Mouse (Mus musculus) heart, embryonic 15.5 days (tissue): ENCODE results near the gene Cbx2. TPM values are rescaled to one million over a fixed set of nuclear protein-coding genes. Genes with fewer than 3 reads are reported as not detected.

ENCODE experiments used
- ATAC-seq: fragments of 200-750 bp; cut with Nextera tagmentation; replicated peaks from 2 replicates; pipeline ENCODE4 v1.8.0; 2017; ENCODE audit warnings: low read depth, moderate TSS enrichment; ENCODE audit not compliant: insufficient number of reproducible peaks, insufficient read depth, low FRiP score
- H3K27ac ChIP-seq: fragments of 300-500 bp; sonication (generic); 2 replicates; pipeline ENCODE4 v1.5.1; 2015; ENCODE audit warnings: mild to moderate bottlenecking, inconsistent platforms
- H3K27me3 ChIP-seq: fragments of 300-500 bp; sonication (generic); 2 replicates; pipeline ENCODE4 v1.6.1; 2015; ENCODE audit warnings: inconsistent platforms
- H3K36me3 ChIP-seq: fragments of 300-500 bp; sonication (generic); 2 replicates; pipeline ENCODE4 v1.6.1; 2015; ENCODE audit warnings: mild to moderate bottlenecking, inconsistent platforms
- H3K4me1 ChIP-seq: fragments of 300-500 bp; sonication (generic); replicated peaks from 2 replicates; pipeline ENCODE4 v1.6.1; 2015; ENCODE audit warnings: inconsistent platforms
- H3K4me2 ChIP-seq: fragments of 300-500 bp; sonication (generic); 2 replicates; pipeline ENCODE4 v1.6.1; 2015; ENCODE audit warnings: inconsistent platforms, mild to moderate bottlenecking, moderate library complexity
- H3K4me3 ChIP-seq: fragments of 300-500 bp; sonication (generic); 2 replicates; pipeline ENCODE4 v1.5.1; 2015; ENCODE audit warnings: mild to moderate bottlenecking, inconsistent platforms
- H3K9ac ChIP-seq: fragments of 300-500 bp; sonication (generic); 2 replicates; pipeline ENCODE4 v1.6.1; 2015; ENCODE audit warnings: mild to moderate bottlenecking, inconsistent platforms
- H3K9me3 ChIP-seq: fragments of 300-500 bp; sonication (generic); replicated peaks from 2 replicates; pipeline ENCODE4 v1.6.1; 2016; ENCODE audit warnings: inconsistent platforms
- WGBS: fragments of 180-500 bp; shearing (Covaris S2); methylation state at CpG from one replicate; pipeline ENCODE4 v1.1.7; 2015; ENCODE audit warnings: mixed read lengths; 5-methylcytosine and 5-hydroxymethylcytosine counted together
- polyA plus RNA-seq: library from polyadenylated mRNA; unstranded; fragments of >200 nt; fragmentation: Nextera tagmentation; extraction: Ambion mirVana; gene quantifications from 2 replicates; pipeline ENCODE4 v1.2.1, GENCODE M21; 2015

Gene Cbx2
- polyA plus RNA-seq, 1 experiment from 2014 or later, result 11.6 TPM

GRCm38 (mm10) chr11:119043761-119044550 is 21.2 kb downstream of the Cbx2 start:
- peaks cover 68% of the 10 kb centered on the region for H3K4me1 ChIP-seq
- H3K4me2 ChIP-seq, result peak overlapping the region; percentile 50
- H3K27ac ChIP-seq, result no peak overlapping the region
- ATAC-seq, result no peak
- no peak overlapping the region for H3K9ac ChIP-seq
- H3K9me3 ChIP-seq, result no peaks in the 10 kb centered on the region
- H3K36me3 ChIP-seq, result peaks cover 2% of the 10 kb centered on the region
- H3K4me3 ChIP-seq, result peak overlapping the region; percentile 32; the same call in 1 of the 2 replicates
- H3K27me3 ChIP-seq, result peaks cover 79% of the 10 kb centered on the region
- 6% methylated on average over 10 of the region's 10 CpGs for WGBS

GRCm38 (mm10) chr11:119044551-119045337 is 22.0 kb downstream of the Cbx2 start:
- 3% methylated on average over 41 of the region's 41 CpGs for WGBS

GRCm38 (mm10) chr11:119046601-119047245 is 24.0 kb downstream of the Cbx2 start:
- peaks cover 48% of the 10 kb centered on the region for H3K4me1 ChIP-seq
- under 1% methylated on average over 39 of the region's 39 CpGs for WGBS
- no peaks in the 10 kb centered on the region for H3K36me3 ChIP-seq
- H3K4me3 ChIP-seq, result peak overlapping the region; percentile 38
- peaks cover 98% of the 10 kb centered on the region for H3K27me3 ChIP-seq
- H3K9me3 ChIP-seq, result no peaks in the 10 kb centered on the region
- 0 out of 2 replicates have a peak overlapping the region, but pooled peaks have one; percentile 24 for H3K9ac ChIP-seq
- H3K27ac ChIP-seq, result no peak overlapping the region
- ATAC-seq, result 0 out of 2 replicates have a peak, but pooled peaks have one; percentile 34
- H3K4me2 ChIP-seq, result peak overlapping the region; percentile 61

More at GRCm38 (mm10) chr11:119044551-119045337, 22.0 kb downstream of the Cbx2 start:
- H3K9ac ChIP-seq, result 0 out of 2 replicates have a peak overlapping the region, but pooled peaks have one; percentile 6
- H3K4me3 ChIP-seq, result peak overlapping the region; percentile 32
- H3K4me2 ChIP-seq, result peak overlapping the region; percentile 50
- H3K9me3 ChIP-seq, result no peaks in the 10 kb centered on the region
- H3K27me3 ChIP-seq, result peaks cover 85% of the 10 kb centered on the region
- no peaks in the 10 kb centered on the region for H3K36me3 ChIP-seq
- H3K4me1 ChIP-seq, result peaks cover 60% of the 10 kb centered on the region
- no peak overlapping the region for H3K27ac ChIP-seq
- no peak for ATAC-seq

- WGBS, result 1% methylated on average over 43 of the region's 43 CpGs
- Histone ChIP-seq H3K4me3 (peak overlapping the region; percentile 38), H3K4me1 (peaks cover 48% of the 10 kb centered on the region), H3K9me3 (no peaks in the 10 kb centered on the region), H3K36me3 (no peaks in the 10 kb centered on the region), H3K27ac (no peak overlapping the region), H3K27me3 (peaks cover 98% of the 10 kb centered on the region), H3K4me2 (peak overlapping the region; percentile 61), H3K9ac (no peak overlapping the region)
- ATAC-seq, result 0 out of 2 replicates have a peak, but pooled peaks have one; percentile 5
These were observed 24.7 kb downstream of the Cbx2 start for GRCm38 (mm10) chr11:119047261-119048132.

- Histone ChIP-seq H3K9ac (no peak overlapping the region), H3K9me3 (no peaks in the 10 kb centered on the region), H3K36me3 (no peaks in the 10 kb centered on the region), H3K4me2 (peak overlapping the region; percentile 61; the same call in 1 of the 2 replicates), H3K27ac (no peak overlapping the region), H3K27me3 (peaks cover 94% of the 10 kb centered on the region), H3K4me1 (peaks cover 49% of the 10 kb centered on the region), H3K4me3 (peak overlapping the region; percentile 38)
- WGBS, result 2% methylated on average over 13 of the region's 13 CpGs
- ATAC-seq, result no peak
These were observed 25.4 kb downstream of the Cbx2 start for GRCm38 (mm10) chr11:119048133-119048510.

- Histone ChIP-seq H3K9me3 (no peaks in the 10 kb centered on the region), H3K27me3 (peaks cover 90% of the 10 kb centered on the region), H3K36me3 (no peaks in the 10 kb centered on the region), H3K4me1 (peaks cover 55% of the 10 kb centered on the region), H3K9ac (no peak overlapping the region), H3K4me2 (no peak overlapping the region), H3K27ac (no peak overlapping the region), H3K4me3 (no peak overlapping the region)
- 0% methylated on average over 2 of the region's 2 CpGs for WGBS
- no peak for ATAC-seq
These were observed 27.6 kb downstream of the Cbx2 start for GRCm38 (mm10) chr11:119050361-119050760.

GRCm38 (mm10) chr11:119051426-119051825 is 28.7 kb downstream of the Cbx2 start:
- Histone ChIP-seq H3K4me3 (no peak overlapping the region), H3K9ac (no peak overlapping the region), H3K27me3 (peaks cover 85% of the 10 kb centered on the region), H3K27ac (no peak overlapping the region), H3K4me2 (no peak overlapping the region), H3K4me1 (peaks cover 61% of the 10 kb centered on the region), H3K36me3 (no peaks in the 10 kb centered on the region), H3K9me3 (no peaks in the 10 kb centered on the region)
- ATAC-seq, result no peak

- 0 out of 2 replicates have a peak overlapping the region, but pooled peaks have one; percentile 81 for H3K27ac ChIP-seq
- no peaks in the 10 kb centered on the region for H3K36me3 ChIP-seq
- no peak overlapping the region for H3K4me3 ChIP-seq
- H3K9me3 ChIP-seq, result no peaks in the 10 kb centered on the region
- H3K4me1 ChIP-seq, result peaks cover 58% of the 10 kb centered on the region
- H3K27me3 ChIP-seq, result peaks cover 78% of the 10 kb centered on the region
- H3K4me2 ChIP-seq, result peak overlapping the region; percentile 75; the same call in 1 of the 2 replicates
- no peak; the same call in 1 of the 2 replicates for ATAC-seq
- no peak overlapping the region for H3K9ac ChIP-seq
- 5% methylated on average over 15 of the region's 15 CpGs for WGBS
These were observed 29.3 kb downstream of the Cbx2 start for GRCm38 (mm10) chr11:119051927-119052660.

- H3K4me1 ChIP-seq, result peaks cover 58% of the 10 kb centered on the region
- peak overlapping the region; percentile 75 for H3K4me2 ChIP-seq
- no peaks in the 10 kb centered on the region for H3K9me3 ChIP-seq
- peak overlapping the region; percentile 81 for H3K27ac ChIP-seq
- H3K9ac ChIP-seq, result peak overlapping the region; percentile 48
- ATAC-seq, result peak; percentile 38
- H3K4me3 ChIP-seq, result peak overlapping the region; percentile 46
- 3% methylated on average over 13 of the region's 13 CpGs for WGBS
- H3K36me3 ChIP-seq, result no peaks in the 10 kb centered on the region
- peaks cover 77% of the 10 kb centered on the region for H3K27me3 ChIP-seq
These were observed 30.0 kb downstream of the Cbx2 start for GRCm38 (mm10) chr11:119052661-119053256.
